In genomic region chr5:23675499-23676155, GRCm38 (mm10) we compare ENCODE assay signal across 8 mouse cellular contexts. TPM values are rescaled to one million over a fixed set of nuclear protein-coding genes. Genes with fewer than 3 reads are reported as not detected.
A peak's percentile ranks its signal among the peaks of the same experiment; 100 is the strongest.
DNase-seq lines count a peak whose midpoint lies in the region; ATAC-seq lines count a peak whose summit lies in the region.

No protein-coding gene starts in this region.

- peak overlapping the region; percentile 83 for H3K9ac ChIP-seq in embryonic facial prominence, embryonic 13.5 days
- peak overlapping the region; percentile 73 for H3K9ac ChIP-seq in kidney, embryonic 14.5 days (ENCODE audit: low read depth, low read length)
- H3K9ac ChIP-seq in liver, embryonic 11.5 days (ENCODE audit: low read depth, low read length) = peak overlapping the region; percentile 73
- peak overlapping the region; percentile 83 for H3K9ac ChIP-seq in stomach, embryonic 16.5 days (ENCODE audit: low read length)

- under 1% methylated on average over 73 of the region's 95 CpGs for WGBS in embryonic facial prominence, embryonic 13.5 days
- WGBS in heart, embryonic 10.5 days = under 1% methylated on average over 73 of the region's 95 CpGs
- WGBS in kidney, embryonic 14.5 days = under 1% methylated on average over 57 of the region's 95 CpGs
- under 1% methylated on average over 74 of the region's 95 CpGs for WGBS in liver, embryonic 11.5 days
- under 1% methylated on average over 79 of the region's 95 CpGs for WGBS in stomach, embryonic 16.5 days

- peak; percentile 60 for DNase-seq in CD4-positive helper T cell, adult 2 months (ENCODE audit: low read depth, low spot score)
- peak; percentile 82 to 87 for DNase-seq in adrenal gland, postnatal 36 days
- DNase-seq in heart, embryonic 10.5 days (ENCODE audit: low spot score) = peak; percentile 85
- peak; percentile 75 for DNase-seq in liver, embryonic 11.5 days (ENCODE audit: low spot score)
- peak; percentile 5 to 31 for DNase-seq in natural killer cell, adult 2 months (ENCODE audit: low spot score in 2 of 2)

- peak; percentile 87 for ATAC-seq in embryonic facial prominence, embryonic 13.5 days (ENCODE audit: insufficient number of reproducible peaks, insufficient read depth, low FRiP score, low TSS enrichment, low read depth)
- ATAC-seq in kidney, embryonic 14.5 days (ENCODE audit: low FRiP score, low TSS enrichment) = peak; percentile 91
- peak; percentile 77 for ATAC-seq in liver, embryonic 11.5 days (replicated peaks; ENCODE audit: low FRiP score)
- peak; percentile 84 for ATAC-seq in stomach, embryonic 16.5 days (ENCODE audit: insufficient read depth, low FRiP score)

- peak overlapping the region; percentile 89 for H3K4me2 ChIP-seq in embryonic facial prominence, embryonic 13.5 days
- peak overlapping the region; percentile 81 for H3K4me2 ChIP-seq in kidney, embryonic 14.5 days (replicated peaks; ENCODE audit: low read depth, low read length)
- H3K4me2 ChIP-seq in liver, embryonic 11.5 days = peak overlapping the region; percentile 99
- H3K4me2 ChIP-seq in stomach, embryonic 16.5 days (ENCODE audit: low read depth, low read length) = peak overlapping the region; percentile 96

- H3K9me3 ChIP-seq in embryonic facial prominence, embryonic 13.5 days = no peaks in the 10 kb centered on the region
- H3K9me3 ChIP-seq in heart, embryonic 10.5 days = no peaks in the 10 kb centered on the region
- H3K9me3 ChIP-seq in kidney, embryonic 14.5 days (ENCODE audit: control insufficient read depth, low read length) = no peaks in the 10 kb centered on the region
- no peaks in the 10 kb centered on the region for H3K9me3 ChIP-seq in liver, embryonic 11.5 days (ENCODE audit: control insufficient read depth, low read length)
- no peaks in the 10 kb centered on the region for H3K9me3 ChIP-seq in stomach, embryonic 16.5 days (replicated peaks; ENCODE audit: control insufficient read depth, low read length)

- peaks cover 8% of the 10 kb centered on the region for H3K4me1 ChIP-seq in embryonic facial prominence, embryonic 13.5 days
- H3K4me1 ChIP-seq in heart, embryonic 10.5 days = no peaks in the 10 kb centered on the region
- 0 out of 2 replicates have a peak, but pooled peaks cover 3% of the 10 kb centered on the region for H3K4me1 ChIP-seq in kidney, embryonic 14.5 days (ENCODE audit: control insufficient read depth, insufficient read depth, low read length)
- no peaks in the 10 kb centered on the region; the same call in 1 of the 2 replicates for H3K4me1 ChIP-seq in liver, embryonic 11.5 days (replicated peaks; ENCODE audit: control insufficient read depth, insufficient read depth, low read length)
- peaks cover 8% of the 10 kb centered on the region; the same call in 1 of the 2 replicates for H3K4me1 ChIP-seq in stomach, embryonic 16.5 days (ENCODE audit: control insufficient read depth, insufficient read depth, low read length)

- H3K4me3 ChIP-seq in embryonic facial prominence, embryonic 13.5 days = peak overlapping the region; percentile 85
- peak overlapping the region; percentile 97 for H3K4me3 ChIP-seq in heart, embryonic 10.5 days
- H3K4me3 ChIP-seq in kidney, embryonic 14.5 days (ENCODE audit: low read length) = peak overlapping the region; percentile 72
- peak overlapping the region; percentile 86 for H3K4me3 ChIP-seq in liver, embryonic 11.5 days (ENCODE audit: low read depth, low read length)
- H3K4me3 ChIP-seq in stomach, embryonic 16.5 days (replicated peaks; ENCODE audit: low read length) = peak overlapping the region; percentile 96

- no peaks in the 10 kb centered on the region for H3K27me3 ChIP-seq in embryonic facial prominence, embryonic 13.5 days
- no peaks in the 10 kb centered on the region for H3K27me3 ChIP-seq in heart, embryonic 10.5 days (ENCODE audit: insufficient read depth, poor library complexity, severe bottlenecking)
- H3K27me3 ChIP-seq in kidney, embryonic 14.5 days (ENCODE audit: control insufficient read depth, insufficient read depth, low read length) = no peaks in the 10 kb centered on the region
- H3K27me3 ChIP-seq in liver, embryonic 11.5 days (replicated peaks; ENCODE audit: control insufficient read depth, insufficient read depth, low read length) = no peaks in the 10 kb centered on the region
- H3K27me3 ChIP-seq in stomach, embryonic 16.5 days (ENCODE audit: control insufficient read depth, insufficient read depth, low read length) = no peaks in the 10 kb centered on the region

- H3K36me3 ChIP-seq in embryonic facial prominence, embryonic 13.5 days = no peaks in the 10 kb centered on the region
- H3K36me3 ChIP-seq in heart, embryonic 10.5 days = no peaks in the 10 kb centered on the region
- no peaks in the 10 kb centered on the region for H3K36me3 ChIP-seq in kidney, embryonic 14.5 days (ENCODE audit: control insufficient read depth, insufficient read depth, low read length)
- H3K36me3 ChIP-seq in liver, embryonic 11.5 days (ENCODE audit: control insufficient read depth, insufficient read depth, low read length) = no peaks in the 10 kb centered on the region
- no peaks in the 10 kb centered on the region for H3K36me3 ChIP-seq in stomach, embryonic 16.5 days (ENCODE audit: control insufficient read depth, insufficient read depth, low read length)

- peak overlapping the region; percentile 86 for H3K27ac ChIP-seq in embryonic facial prominence, embryonic 13.5 days
- H3K27ac ChIP-seq in heart, embryonic 10.5 days = peak overlapping the region; percentile 92
- H3K27ac ChIP-seq in kidney, embryonic 14.5 days (ENCODE audit: low read depth, low read length) = peak overlapping the region; percentile 52; the same call in 1 of the 2 replicates
- peak overlapping the region; percentile 16; the same call in 1 of the 2 replicates for H3K27ac ChIP-seq in liver, embryonic 11.5 days (ENCODE audit: low read depth, low read length)
- peak overlapping the region; percentile 57 for H3K27ac ChIP-seq in stomach, embryonic 16.5 days (ENCODE audit: low read length)

RNA-seq across cellular contexts. Expression of gene Srpk2, which starts 8.8 kb away (rescaled TPM):
- 10 to 100 TPM; 46.6 to 47.2 TPM for total RNA-seq in adrenal gland, postnatal 36 days (2021)
- 64.8 and 67.0 TPM in 2 replicates for polyA plus RNA-seq in embryonic facial prominence, embryonic 13.5 days (2015; fragmentation: Nextera tagmentation; extraction: Ambion mirVana)
- polyA plus RNA-seq in heart, embryonic 10.5 days (2016; fragmentation: Nextera tagmentation; extraction: Ambion mirVana) = 42.8 and 44.9 TPM in 2 replicates
- polyA plus RNA-seq in kidney, embryonic 14.5 days (2014; fragmentation: Nextera tagmentation; extraction: Ambion mirVana) = 41.8 and 50.8 TPM in 2 replicates
- polyA plus RNA-seq in liver, embryonic 11.5 days (2014; fragmentation: Nextera tagmentation; extraction: Ambion mirVana) = 20.7 and 20.8 TPM in 2 replicates
- polyA plus RNA-seq in stomach, embryonic 16.5 days (2015; fragmentation: Nextera tagmentation; extraction: Ambion mirVana) = 33.9 and 36.2 TPM in 2 replicates

Comparison
In these comparisons a context has a peak if more than half of its experiments do, and no peak if none do; other contexts are left out.
1. Peak in every context shown above with its lines: DNase-seq, ATAC-seq, H3K4me3 ChIP-seq and H3K27ac ChIP-seq.
2. DNase-seq: peak in every context shown above with its lines; median percentile 85 in heart, embryonic 10.5 days; 84 in adrenal gland, postnatal 36 days; 75 in liver, embryonic 11.5 days; 60 in CD4-positive helper T cell, adult 2 months; 18 in natural killer cell, adult 2 months.
3. H3K27ac ChIP-seq: peak in every context shown above with its lines; median percentile 92 in heart, embryonic 10.5 days; 86 in embryonic facial prominence, embryonic 13.5 days; 57 in stomach, embryonic 16.5 days; 52 in kidney, embryonic 14.5 days; 16 in liver, embryonic 11.5 days.